Mouse (Mus musculus) ovary, postnatal 14 days (tissue): ENCODE data around the gene Obscn.
A peak's percentile ranks its signal among the peaks of the same experiment; 100 is the strongest.

Source experiments
- DNase-seq: peaks from one replicate; pipeline ENCODE4 v3.0.0; 2022; ENCODE audit warnings: low spot score

Obscn gene

GRCm38 (mm10) chr11:58982471-58983097, 153.6 kb downstream of the Obscn start:
- no peak for DNase-seq

GRCm38 (mm10) chr11:58981541-58982447, 154.4 kb downstream of the Obscn start:
- DNase-seq = peak; percentile 38

GRCm38 (mm10) chr11:58980381-58980990, 155.7 kb downstream of the Obscn start:
- DNase-seq = no peak

GRCm38 (mm10) chr11:58979661-58980060, 156.5 kb downstream of the Obscn start:
- no peak for DNase-seq

GRCm38 (mm10) chr11:58979183-58979582, 157.0 kb downstream of the Obscn start:
- no peak for DNase-seq

GRCm38 (mm10) chr11:58978706-58979030, 157.5 kb downstream of the Obscn start:
- no peak for DNase-seq

GRCm38 (mm10) chr11:58978027-58978705, 158.0 kb downstream of the Obscn start, which contains the start of gene Trim11:
Gene Trim11 (plus strand): TSS chr11:58978093.
- DNase-seq = peak; percentile 40

GRCm38 (mm10) chr11:58977607-58978026, 158.6 kb downstream of the Obscn start:
- DNase-seq = no peak

- no peak for DNase-seq
These were observed 159.1 kb downstream of the Obscn start for GRCm38 (mm10) chr11:58977150-58977549.

- DNase-seq = no peak
These were observed 161.8 kb downstream of the Obscn start for GRCm38 (mm10) chr11:58974414-58974813.

GRCm38 (mm10) chr11:58971796-58972195, 164.4 kb downstream of the Obscn start:
- no peak for DNase-seq

GRCm38 (mm10) chr11:58970831-58971530, 165.2 kb downstream of the Obscn start:
- DNase-seq = no peak

GRCm38 (mm10) chr11:58969659-58970058, 166.5 kb downstream of the Obscn start:
- DNase-seq = no peak

GRCm38 (mm10) chr11:58969027-58969426, 167.2 kb downstream of the Obscn start:
- DNase-seq = no peak

GRCm38 (mm10) chr11:58968551-58968950, 167.7 kb downstream of the Obscn start:
- no peak for DNase-seq

GRCm38 (mm10) chr11:58967346-58967745, 168.9 kb downstream of the Obscn start:
- DNase-seq = no peak

GRCm38 (mm10) chr11:58965001-58965760, 171.0 kb downstream of the Obscn start:
- DNase-seq = no peak

- DNase-seq = no peak
These were observed 172.0 kb downstream of the Obscn start for GRCm38 (mm10) chr11:58964216-58964615.

GRCm38 (mm10) chr11:58963543-58963942, 172.7 kb downstream of the Obscn start:
- DNase-seq = no peak

GRCm38 (mm10) chr11:58961364-58962177, 174.6 kb downstream of the Obscn start:
- DNase-seq = no peak
